Mouse (Mus musculus) left cerebral cortex, postnatal 10 days (tissue): ENCODE data around the gene Dhh. TPM values are rescaled to one million over a fixed set of nuclear protein-coding genes. Genes with fewer than 3 reads are reported as not detected.

ENCODE experiments used
- DNase-seq, 2 experiments: peaks; one replicate each; pipeline ENCODE4 v3.0.0; 2021 to 2022; ENCODE audit warnings: low spot score in 2 of 2, mixed read lengths in 1 of 2; ENCODE audit errors: extremely low spot score in 1 of 2
- intact Hi-C: fragments of 180-260 bp; cut with DNase I; formaldehyde crosslinking; loops from one replicate; pipeline ENCODE4 v1.15.1; 2025
- total RNA-seq, 2 experiments: library from RNA; stranded (reverse); gene quantifications; 2 replicates each; pipeline ENCODE4 v1.2.3; 2021

Gene Dhh
- total RNA-seq, 2 experiments from 2014 or later: 0.16 to 0.47 TPM

DNA sequence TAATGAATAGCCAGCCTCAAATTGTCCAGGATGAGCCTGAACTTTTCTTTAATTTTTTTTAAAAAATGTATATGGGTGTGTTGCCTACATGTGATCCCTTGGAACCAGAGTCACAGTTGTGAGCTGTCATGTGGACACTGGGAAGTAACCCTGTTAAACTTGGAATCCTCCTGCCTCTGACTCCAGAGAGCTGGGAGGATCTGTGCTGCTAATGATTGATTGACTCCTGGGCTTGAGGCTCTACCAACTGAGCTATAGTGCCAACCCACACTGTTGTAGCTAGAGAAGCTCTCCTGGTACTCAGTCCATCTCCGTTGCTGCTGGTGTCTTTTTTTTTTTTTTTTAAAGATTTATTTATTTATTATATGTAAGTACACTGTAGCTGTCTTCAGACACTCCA lies 14.2 kb downstream of the Dhh start:
- intact Hi-C loops: no loop called here
- DNase-seq: no peak

DNA sequence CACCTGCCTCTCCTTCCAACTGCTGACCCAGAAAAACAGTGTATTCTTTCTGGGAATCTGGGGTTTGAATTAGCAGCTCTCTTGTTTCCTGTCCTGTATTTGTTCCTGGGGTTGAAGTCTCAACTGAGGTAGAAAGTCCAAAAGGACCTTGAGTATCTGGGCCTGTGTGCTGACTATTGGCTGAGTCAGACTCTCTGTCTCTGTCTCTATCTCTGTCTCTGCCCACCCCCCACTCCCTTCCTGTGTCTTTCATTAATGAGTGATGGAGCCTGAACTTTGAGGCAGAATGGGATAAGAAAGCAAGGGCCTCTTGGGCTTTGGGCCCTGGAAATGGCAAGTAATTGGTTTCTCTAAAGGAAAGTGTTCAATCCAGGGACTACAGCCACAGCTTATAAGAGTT lies 14.7 kb downstream of the Dhh start:
- intact Hi-C loops: no loop called here
- no peak for DNase-seq

DNA sequence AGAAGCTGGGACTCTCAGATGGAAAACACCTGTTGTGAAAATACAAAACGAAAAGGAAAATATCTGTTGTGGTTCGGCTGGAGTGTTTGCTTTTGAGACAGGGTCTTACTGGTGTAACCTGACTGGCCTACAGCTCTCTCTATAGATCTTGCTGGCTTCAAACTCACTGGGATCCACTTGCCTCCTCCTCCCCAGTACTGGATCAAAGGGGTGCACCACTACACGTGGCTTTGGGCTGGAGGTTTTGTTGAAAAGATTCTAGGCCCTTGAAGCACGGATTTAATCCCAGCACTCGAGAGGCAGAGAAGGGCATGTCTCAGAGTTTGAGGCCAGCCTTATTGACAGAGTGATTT lies 16.7 kb downstream of the Dhh start:
- intact Hi-C loops: no loop called here
- DNase-seq: no peak

DNA sequence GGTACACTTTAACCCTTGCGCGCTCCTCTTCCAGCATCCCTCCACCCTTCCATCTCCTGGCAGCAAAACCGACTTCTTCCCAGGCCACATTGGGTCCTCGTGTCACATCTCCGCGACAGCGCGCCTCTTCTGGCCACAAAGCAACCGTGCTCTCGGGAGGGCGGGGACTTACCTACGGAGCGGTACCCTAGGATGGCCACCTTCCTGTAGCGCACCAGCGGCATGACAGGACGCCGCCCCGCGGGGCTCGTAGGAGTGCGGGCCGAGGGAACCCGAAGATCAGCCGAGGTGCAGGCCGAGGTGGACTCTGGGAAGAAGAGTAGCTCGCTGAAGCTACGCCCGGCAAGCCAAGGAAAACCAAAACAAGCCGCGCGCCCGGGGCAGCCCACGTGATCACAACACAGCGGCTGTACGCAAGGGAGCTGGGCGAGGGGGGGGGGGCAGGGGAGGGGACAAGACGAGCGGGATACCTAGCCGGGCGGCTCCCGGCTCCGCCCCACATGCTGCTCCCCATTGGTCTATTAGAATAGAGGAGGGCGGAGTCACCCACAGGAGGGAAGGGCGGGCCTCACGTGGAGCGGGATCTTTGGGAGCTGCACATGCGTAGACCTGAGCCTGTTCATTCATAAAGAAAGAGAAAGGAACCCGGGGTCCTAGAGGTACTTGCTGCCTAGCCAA lies 17.2 kb downstream of the Dhh start:
- peak; percentile 89 to 94 for DNase-seq
- intact Hi-C loops: no loop called here

DNA sequence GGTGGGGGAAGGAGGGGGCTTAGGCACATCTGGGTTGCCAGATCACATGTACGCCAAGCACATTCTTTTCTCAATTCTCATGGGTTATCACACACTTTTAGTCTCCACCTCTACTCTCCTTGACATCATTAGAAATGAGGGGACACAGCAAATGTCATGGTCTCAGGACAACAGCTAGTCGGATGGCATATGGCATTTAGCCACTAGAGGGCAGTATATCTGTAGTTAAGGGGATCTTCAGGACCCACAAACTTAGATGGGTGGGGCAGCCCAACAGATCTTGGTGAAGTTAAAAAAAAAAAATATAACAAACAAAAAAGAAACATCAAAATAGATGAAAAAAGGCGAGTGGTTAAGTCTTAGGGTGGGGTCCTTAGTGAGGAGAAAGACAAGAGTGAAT lies 21.0 kb downstream of the Dhh start:
- peak; percentile 56 to 76 for DNase-seq
- intact Hi-C loops: loop anchor here (5.0 kb wide), 1 partner anchor 50 kb away; no protein-coding TSS in a partner anchor

DNA sequence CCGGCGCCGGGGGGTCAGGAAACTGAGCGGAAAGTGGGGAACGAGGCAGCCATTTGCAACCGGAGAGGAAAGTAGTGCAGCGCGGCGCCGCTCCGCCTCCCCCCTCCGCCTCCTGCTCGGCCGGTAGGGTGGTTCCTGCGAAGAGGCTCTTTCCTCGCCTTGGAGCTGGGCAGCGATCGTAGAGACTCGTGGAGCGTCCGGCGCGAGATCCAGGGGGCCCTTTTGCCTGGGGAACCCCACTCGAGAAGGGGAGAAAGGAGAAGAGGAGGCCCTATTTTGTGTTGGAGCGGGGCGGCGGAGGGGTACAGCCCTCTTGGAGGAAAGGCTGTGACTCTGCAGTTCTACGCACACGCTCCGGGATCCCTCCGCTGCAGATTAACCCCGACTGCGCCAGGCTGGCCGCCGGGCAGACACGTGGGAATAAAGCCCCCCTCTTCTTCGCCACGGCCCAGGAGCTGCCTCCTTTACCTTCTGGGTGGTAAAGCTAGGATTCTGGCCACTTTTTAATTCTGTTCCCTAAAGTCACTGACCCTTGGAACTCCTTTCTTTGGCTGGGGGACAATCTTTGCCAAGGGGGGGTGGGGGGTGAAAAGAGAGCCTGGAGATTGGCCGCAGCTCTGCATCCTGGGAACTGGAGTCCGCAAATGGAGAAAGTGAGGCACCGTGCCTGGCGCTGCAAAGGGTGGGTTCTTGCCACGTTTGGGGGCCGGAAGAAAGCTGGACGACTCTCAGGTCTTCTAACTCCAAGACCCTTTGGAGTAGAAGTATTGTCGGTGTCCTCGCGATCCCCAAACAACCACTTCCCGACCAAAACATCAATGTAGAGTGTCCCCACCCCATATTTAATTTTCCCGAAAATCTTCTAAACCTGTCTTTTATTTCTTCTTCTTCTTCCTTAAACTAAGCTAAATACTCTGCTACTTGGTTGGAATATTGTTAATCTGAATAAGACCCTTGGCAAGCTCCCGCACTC lies 26.1 kb downstream of the Dhh start:
- DNase-seq: peak; percentile 93 to 96
- intact Hi-C loops: no loop called here

DNA sequence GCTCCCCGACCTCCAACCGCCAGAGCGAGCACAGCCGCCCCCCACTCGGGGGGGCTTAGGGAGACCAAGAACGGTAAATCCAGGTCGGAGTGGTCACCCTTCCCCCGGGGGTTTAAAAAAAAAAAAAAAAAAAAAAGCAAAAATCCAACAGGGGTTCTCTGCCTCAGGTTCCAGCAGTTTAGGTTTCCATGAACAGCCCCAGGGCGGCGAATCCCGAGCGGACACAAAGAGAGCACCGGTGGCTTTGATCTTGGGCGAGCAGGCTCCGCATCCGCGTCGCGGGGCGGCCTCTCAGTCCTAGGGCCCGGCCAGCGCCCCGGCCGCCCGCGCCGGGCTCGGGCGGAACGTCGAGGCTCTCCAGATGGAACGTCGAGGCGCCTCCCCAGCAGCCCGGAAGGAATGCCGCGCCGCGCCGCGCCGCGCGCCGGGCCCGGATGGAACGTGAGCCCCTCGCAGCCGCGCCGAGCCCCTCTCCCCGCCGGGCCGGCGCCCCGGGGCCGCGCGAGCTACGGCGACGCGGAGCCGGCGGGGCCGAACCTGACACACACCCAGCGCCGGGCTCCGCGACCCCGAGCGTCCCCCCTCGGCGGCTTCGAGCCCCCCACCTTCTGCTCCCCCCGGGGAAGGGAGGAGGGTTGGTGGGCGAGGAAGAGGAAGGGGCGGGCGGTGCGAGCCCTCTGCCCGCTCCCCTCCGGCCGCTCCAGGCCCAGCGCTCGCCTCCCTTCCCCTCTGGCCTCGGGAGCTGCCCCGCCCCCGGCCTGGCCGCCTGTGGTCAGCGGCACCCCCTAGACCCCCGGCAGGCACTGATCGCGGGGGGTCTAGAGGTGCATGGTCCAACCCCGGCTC lies 27.0 kb downstream of the Dhh start, which contains the start of gene Kmt2d:
TSS of gene Kmt2d (minus strand) at position 135 of the 846 bp plus-strand sequence.
- intact Hi-C loops: no loop called here

DNA sequence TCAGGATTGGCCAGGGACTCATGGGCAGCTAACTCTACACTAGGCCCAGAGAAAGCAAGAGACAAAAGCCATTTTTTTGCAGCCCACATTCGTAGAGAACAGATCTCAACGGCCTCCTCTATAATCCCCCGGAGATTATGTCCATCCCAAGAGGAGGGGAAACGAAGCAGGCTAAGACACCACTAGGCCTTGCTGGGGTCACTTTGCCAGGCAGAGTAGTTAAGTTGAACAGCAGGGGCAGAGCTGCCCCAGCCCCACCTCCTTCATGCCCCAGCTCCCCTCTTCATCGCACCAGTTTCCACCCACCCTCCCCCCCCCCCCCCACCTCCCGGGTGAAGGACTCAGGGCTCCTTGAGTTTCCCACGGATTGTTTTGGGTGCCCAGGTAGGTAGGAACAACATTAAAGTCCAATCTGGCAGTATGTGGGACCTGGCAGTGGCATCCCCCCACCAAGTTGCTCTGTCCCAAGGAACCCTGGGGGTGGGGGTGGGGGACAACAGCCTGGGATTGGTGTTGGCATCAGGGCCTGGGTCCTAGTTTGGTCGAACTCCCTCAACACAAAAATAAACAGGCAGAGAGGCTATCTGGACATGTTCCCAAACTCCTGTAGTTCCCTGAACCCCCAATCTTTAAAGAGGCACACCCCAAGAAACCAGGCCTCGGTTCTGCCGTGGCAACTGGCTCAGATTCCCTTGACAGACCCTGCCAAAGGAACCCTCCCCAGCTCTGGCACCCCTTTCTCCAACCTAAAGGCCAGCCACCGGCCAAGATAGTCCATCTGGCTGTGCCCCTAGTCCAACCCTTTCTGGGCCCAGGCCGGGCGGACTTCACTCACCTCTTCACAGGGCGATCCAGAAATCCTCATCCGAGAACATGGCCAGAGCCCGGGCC lies 27.9 kb downstream of the Dhh start:
- intact Hi-C loops: no loop called here
- no peak for DNase-seq

More for the DNA sequence above, 27.0 kb downstream of the Dhh start, which contains the start of gene Kmt2d:
- DNase-seq: peak in 1 of 2 experiments; percentile 67

DNA sequence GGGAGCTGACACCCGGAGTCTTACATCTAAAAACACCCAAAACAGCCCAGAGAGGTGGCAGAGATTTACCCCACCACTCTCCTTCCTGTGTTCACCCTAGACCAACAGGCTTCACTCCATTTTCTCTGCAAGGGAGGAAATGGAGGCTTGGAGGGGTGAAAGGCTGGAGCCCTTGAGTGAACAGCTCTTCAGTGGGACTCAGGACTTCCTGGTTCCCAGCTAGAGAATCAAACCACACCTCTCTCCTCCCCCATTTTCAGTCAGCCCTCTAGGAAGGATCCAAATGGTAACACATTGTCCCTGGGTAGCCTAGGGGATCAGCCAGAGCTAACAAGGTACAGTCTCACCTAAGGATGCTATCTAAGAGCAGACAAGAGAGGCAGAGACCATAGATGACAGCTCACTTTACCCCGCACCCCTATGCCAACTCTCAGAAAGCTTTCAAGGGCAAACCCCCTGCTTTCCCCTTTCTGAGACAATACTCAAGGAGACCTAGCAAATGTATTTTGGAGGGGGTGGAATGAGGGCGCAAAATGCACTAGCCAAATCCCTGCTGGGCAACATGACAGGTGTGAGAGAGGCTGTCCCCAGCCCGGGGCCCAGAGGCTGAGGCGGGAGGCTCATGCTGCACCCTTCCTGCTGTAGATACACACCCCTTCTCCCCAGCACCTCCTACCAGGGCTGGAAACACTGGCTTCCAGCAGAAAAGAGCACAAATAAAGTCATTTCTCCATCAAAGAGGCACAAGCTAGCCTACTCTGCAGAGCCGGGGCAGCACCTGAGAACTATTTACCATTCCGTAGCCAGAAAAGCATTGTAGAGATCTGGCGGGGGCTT lies 28.8 kb downstream of the Dhh start:
- DNase-seq: no peak
- intact Hi-C loops: loop anchor here (5.0 kb wide), 1 partner anchor 37 kb away; the partner anchor contains the start of gene Prkag1

DNA sequence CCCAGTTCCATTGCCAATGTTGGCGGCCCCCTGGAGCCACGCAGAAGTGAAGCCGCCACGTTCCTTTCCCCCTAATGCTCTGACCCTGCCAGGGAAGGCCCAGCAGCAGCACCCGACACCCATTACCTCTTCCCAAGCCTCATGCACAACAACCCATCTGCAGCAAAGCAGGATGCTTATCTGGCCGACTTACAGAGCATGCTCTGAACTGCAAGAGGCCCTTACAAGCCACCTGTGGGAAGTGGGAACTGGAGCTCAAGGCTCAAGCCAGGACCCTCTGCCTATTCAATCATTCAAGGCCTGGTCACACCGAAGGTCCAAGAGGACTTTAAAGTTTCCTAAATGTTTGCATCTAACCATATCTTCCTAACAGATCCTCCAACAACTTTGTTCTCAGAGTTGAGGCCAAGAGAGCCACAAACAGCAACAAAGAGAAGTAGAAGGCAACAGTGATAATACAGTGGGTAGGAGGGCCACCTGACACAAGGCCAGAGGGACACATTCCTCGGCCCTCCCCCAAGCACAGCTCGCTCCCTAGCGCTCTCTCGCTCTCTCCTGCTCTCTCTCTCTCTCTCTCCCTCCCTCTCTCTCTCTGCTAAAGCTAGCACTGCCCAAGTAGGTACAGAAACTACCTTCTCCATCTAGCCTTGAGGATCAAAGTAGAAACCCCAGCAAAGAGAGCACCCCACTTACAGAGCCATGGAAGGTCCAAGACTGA lies 29.8 kb downstream of the Dhh start:
- DNase-seq: no peak
- intact Hi-C loops: loop anchor here (5.0 kb wide), 1 partner anchor 36 kb away; the partner anchor contains the start of gene Prkag1

DNA sequence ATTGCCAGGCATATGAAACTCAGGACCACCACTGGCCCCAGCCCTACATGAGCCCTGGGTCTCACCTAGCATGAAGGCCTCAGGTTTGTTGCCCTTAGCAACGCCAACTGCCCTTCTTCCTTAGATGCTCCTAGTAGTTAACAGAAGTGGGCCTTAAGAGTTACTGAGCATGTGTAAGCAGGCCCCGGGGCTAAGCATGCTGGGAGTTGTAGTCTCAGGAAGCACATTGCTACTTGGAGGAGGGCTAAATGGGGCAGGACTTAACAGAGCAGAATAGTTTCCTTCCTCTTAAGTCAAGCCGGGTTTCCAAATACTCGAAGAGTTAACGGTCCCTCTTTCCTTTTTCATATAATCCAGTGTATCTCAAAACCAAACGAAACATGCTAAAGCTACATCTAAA lies 31.0 kb downstream of the Dhh start:
- intact Hi-C loops: loop anchor here (5.0 kb wide), 1 partner anchor 35 kb away; the partner anchor contains the start of gene Prkag1
- DNase-seq: peak; percentile 56 to 69

DNA sequence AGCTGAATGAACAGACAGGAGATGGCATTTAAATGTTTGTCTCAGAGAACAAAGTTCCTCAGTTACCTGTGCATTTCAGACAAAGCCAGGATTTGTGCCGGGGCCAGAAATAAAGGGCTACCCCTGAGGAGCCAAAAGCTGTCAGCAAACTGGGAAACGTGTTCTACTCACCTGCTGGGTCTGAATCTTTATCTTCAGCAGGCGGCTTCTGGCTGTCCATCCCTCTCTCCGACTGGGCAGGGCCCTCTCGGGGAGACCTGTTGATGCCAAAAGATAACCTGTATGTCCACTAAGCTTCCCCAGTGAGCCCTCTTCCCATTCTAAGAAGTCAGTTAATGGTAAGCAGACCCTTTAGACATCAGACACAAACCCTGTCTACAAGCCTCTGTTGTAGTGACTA lies 31.8 kb downstream of the Dhh start:
- DNase-seq: no peak
- intact Hi-C loops: loop anchor here (5.0 kb wide), 1 partner anchor 34 kb away; the partner anchor contains the start of gene Prkag1

DNA sequence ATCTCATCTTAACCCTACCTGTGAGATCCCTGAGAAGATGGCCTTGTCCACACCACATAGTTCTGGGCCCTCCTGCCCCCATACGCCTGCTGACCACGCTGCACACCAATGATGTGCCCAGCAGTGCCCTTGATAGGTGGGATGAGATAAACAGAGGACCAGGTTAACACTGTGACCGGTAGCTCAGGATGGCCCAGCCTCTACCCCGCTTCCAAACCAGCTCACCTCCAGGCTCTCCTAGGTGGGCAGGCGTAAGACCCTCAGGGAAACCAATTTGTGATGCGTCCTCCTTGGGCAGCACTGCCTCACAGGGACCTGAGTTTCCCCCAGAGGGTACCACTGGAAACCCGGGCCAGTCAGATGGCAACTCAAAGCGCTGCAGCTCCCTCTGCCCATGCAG lies 32.6 kb downstream of the Dhh start:
- DNase-seq: no peak
- intact Hi-C loops: loop anchor here (2.0 to 5.0 kb wide), 2 partner anchors 25 to 33 kb away; partner anchors contain the start of gene Prkag1

DNA sequence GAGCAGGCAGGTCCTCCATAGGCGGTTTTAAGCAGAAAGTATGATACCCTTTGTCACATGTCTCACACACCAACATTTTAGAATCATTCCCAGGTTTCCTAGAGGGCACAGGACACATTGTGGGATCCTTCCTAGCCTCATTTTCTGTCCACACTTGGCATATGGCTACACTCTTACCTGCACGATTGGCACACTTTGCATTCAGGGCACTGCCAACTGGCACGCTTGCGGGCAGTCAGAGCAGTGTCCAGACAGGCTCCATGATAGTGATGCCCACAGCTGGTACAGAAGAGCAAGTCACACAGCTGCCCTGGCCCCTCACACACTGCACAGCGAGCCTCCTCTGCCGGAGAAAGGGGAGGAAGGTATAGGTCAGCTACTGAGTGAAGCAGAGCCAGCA lies 33.4 kb downstream of the Dhh start:
- no peak for DNase-seq
- intact Hi-C loops: loop anchor here (2.0 to 5.0 kb wide), 2 partner anchors 24 to 33 kb away; partner anchors contain the start of gene Prkag1

DNA sequence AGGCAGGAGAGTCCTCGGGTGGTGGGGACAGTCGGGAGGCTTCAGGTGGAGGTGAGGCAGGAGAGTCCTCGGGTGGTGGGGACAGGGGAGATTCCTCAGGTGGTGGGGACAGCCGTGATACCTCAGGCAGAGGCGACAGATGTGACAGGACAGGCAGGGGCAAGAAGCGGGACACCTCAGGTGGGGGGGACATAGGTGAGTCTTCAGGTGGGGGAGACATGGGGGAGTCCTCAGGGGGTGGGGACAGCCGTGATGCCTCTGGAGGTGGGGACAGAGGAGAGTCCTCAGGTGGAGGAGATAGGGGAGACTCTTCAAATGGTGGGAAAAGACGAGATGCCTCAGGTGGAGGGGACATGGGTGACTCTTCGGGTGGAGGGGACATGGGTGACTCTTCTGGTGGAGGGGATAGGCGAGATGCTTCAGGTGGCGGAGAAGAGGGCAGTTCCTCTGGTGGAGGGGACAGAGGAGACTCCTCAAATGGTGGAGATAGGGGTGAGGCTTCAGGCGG lies 34.8 kb downstream of the Dhh start:
- no peak for DNase-seq
- intact Hi-C loops: no loop called here
